ENCODE assay signal across 17 mouse cellular contexts in genomic region chr2:55817273-55817672, GRCm38 (mm10).
"Had no signal": no experiment of that assay in that cellular context is flagged by ENCODE, and none has a peak within 500 bp of the region (broad histone marks: within the 10 kb centered on the region; RNA-seq: fewer than 3 reads in every experiment).

No protein-coding gene starts in this region.

- H3K9ac ChIP-seq: lung, embryonic 14.5 days; midbrain, embryonic 12.5 days; neural tube, embryonic 13.5 days; neural tube, embryonic 15.5 days had no signal

- H3K4me3 ChIP-seq: midbrain, embryonic 10.5 days; midbrain, embryonic 12.5 days; myocyte; neural tube, embryonic 13.5 days; neural tube, embryonic 15.5 days had no signal

- H3K27ac ChIP-seq: midbrain, embryonic 10.5 days; neural tube, embryonic 15.5 days had no signal

- H3K27me3 ChIP-seq: midbrain, embryonic 12.5 days; neural tube, embryonic 13.5 days; neural tube, embryonic 15.5 days had no signal

- DNase-seq: lung, embryonic 14.5 days; lung, postnatal 10 days; lung, postnatal 4 days; midbrain, embryonic 14.5 days; retina, postnatal 1 day; right cerebral cortex, adult 18-20 months; right cerebral cortex, postnatal 25 days; right cerebral cortex, postnatal 4 days; spleen, adult 18-20 months; thymus, adult 18-20 months; thymus, postnatal 14 days; thymus, postnatal 36 days had no signal

- H3K36me3 ChIP-seq: midbrain, embryonic 10.5 days; midbrain, embryonic 12.5 days; neural tube, embryonic 13.5 days; neural tube, embryonic 15.5 days had no signal

- H3K4me1 ChIP-seq: midbrain, embryonic 10.5 days had no signal

- H3K9me3 ChIP-seq: midbrain, embryonic 10.5 days; midbrain, embryonic 12.5 days; neural tube, embryonic 13.5 days; neural tube, embryonic 15.5 days had no signal

- H3K4me2 ChIP-seq: lung, embryonic 14.5 days had no signal
